Mouse (Mus musculus) right cerebral cortex, postnatal 14 days (tissue): Measurements from ENCODE around the gene Tex9.

Source experiments
- DNase-seq: peaks from one replicate; pipeline ENCODE4 v3.0.0; 2022

Gene Tex9

GRCm38 (mm10) chr9:72492194-72492565 is at the start of gene Tex9:
Gene Tex9, minus strand, starts transcription at chr9:72492212.
- no peak for DNase-seq

DNA sequence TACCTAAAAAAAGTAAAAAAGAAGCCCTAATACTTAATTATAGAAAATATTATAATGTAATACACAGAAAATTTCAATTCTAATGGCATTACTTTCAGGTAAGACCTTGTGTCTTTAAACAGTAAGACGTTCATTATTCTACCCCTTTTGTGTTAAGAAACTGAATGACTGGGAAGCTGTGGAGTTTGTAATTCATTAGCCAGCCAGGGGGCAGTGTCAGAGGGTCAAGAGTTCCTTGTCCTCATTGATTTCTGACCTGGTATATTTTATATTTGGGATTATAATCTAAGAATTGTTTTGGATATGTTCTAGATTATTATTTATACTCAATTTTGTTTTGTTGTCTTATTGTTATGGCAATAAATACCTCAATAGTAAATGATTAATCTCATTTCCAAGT is 45.1 kb upstream of the Tex9 start:
- DNase-seq = no peak

DNA sequence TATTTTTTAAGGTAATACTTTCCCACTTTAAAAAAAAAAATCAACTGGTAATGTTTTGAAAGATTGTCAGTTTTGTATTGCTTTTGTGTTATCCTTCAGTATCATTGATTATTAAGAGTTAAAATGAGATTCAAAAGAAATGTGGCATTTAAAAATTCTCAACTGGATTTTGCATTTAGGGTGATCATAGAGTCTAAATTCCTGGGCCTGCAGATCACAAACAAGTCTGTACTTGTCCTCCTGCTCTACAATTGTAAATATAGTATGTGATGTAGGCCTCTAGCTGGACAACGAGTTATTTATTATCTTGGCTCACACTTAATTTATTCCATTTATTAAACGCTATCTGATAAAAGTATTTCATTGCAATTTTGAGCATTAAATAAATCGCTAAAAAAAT is 43.4 kb upstream of the Tex9 start:
- DNase-seq = no peak

- no peak for DNase-seq
Measured at GRCm38 (mm10) chr9:72534985-72535384, 43.0 kb upstream of the Tex9 start.

GRCm38 (mm10) chr9:72533089-72533415 is 41.0 kb upstream of the Tex9 start:
- DNase-seq = no peak

- DNase-seq = peak; percentile 61
Measured at GRCm38 (mm10) chr9:72532381-72533088, 40.5 kb upstream of the Tex9 start.

DNA sequence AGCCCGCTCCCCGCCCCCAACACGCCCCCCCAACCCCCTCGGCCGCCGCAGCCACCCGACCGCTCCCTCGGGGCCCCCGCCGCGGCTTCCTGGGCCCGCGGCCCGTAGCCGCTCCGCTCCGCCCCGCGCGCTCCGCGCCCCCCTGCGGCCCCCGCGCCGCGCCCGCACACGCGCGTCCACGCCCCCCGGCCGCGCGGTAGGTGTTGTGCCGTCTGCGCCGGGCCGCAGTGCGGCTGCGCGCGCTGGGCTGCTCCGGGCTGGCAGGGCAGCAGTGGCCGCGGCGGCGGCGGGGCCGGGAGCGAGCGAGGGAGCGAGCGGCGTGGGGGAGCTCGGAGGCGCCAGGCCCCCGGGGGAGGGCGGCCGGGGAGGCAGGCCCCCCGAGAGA is 40.0 kb upstream of the Tex9 start, which contains the start of gene Rfx7:
TSS of gene Rfx7 (plus strand) at position 245 of the 385 bp plus-strand sequence.
- peak; percentile 80 for DNase-seq

DNA sequence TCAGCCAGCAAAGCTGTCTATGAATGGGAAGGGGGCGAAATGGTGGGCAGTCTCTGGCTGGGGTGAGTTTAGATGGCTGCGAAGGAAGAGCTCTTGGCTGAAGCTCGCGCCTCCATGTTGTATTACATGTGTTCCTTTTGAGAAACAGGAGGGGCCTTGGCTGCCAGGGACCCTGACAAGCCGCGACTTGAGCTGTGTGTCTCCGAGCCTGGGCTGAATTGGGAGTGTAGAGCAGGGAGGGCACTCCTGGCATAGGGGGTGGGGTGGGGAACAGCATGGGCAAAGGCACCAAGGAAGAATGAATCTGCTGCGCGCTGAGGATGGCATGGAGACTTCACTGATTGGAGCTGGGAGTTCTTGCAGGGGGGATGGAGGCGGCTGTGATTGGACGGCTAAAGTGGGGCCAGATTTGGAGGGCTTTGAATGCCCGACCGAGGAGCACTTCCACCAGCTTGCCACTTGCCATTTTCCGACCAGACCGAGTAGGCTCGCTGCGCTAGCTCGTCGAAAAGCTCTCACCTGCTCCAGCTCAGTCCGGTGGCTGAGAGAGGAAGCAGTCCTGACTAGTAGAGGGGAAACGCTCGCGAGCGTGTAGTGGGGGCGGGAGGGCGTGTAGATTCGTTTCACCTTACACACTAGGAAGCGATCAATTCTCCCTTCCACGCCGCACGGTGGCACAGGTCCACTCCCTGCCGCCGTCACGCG is 39.4 kb upstream of the Tex9 start:
- DNase-seq = peak; percentile 81

DNA sequence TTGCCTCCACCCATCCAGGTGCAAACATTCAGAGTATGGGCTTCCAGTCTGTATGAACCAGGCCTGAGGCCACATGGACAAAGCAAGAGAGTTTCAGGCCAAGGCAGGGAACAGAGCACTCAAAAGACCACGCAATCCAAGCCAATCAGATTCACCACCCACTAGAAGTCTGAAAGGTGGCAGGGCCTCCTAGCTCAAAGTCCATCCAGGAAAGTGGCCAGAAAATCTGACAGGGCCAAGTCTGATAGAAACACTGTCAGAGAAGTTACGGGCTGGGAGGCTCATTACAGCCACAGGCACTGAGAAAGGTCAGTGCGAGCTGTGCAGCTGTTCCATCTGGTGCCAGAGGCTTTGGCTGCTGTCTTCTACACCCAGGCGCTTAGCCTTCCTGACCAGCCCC is 38.8 kb upstream of the Tex9 start:
- no peak for DNase-seq

GRCm38 (mm10) chr9:72530237-72530636 is 38.2 kb upstream of the Tex9 start:
- DNase-seq = peak; percentile 87

DNA sequence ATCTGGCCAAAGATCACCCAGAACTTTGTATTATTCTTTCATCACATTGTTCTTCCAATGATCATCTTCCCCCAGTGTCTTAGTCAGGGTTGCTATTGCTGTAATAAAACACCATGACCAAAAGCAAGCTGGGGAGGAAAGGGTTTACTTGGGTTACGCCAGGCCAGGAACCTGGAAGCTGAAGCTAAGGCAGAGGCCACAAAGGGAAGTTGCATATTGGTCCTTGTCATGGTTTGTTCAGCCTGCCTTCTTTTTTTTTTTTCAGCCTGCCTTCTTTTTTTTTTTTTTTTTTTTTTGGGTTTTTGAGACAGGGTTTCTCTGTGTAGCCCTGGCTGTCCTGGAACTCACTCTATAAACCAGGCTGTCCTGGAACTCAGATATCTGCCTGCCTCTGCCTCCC is 34.1 kb upstream of the Tex9 start:
- DNase-seq = no peak

DNA sequence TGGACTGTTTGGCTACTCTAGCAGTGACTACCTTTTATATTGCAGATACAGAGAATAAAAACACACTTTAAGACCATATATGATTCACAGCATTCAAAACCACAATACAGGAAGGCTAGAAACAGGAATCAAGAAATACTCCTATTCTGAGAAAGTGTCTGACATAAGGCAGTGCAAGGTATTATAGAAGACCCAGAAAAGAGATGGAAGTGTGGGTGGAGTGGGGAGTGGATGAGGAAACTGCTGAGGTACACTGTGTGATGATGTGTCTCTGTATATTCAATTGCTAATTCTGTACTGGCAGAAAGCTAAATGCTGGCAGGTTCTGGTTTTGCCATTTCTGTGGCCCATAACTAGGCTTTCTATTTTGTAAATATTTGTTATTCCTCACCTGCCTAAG is 28.8 kb upstream of the Tex9 start:
- DNase-seq = no peak

DNA sequence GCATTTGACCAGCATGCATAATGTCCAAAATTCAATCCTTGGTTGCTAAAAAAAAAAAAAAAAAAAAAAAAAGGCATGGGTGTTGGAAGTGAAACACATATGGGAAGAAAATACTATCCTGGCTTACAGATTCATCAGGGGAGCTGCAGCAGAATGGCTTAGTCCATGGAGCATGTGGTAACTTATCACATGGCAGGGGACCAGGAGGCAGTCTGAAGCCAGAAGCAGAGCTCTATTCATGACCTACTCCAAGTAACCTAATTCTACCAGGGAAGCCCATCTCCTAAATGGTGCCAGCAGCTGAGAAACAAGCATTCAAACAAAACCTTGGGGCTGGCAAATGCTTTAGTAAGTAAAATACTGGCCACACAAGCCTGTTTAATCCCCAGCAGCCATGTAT is 27.2 kb upstream of the Tex9 start:
- no peak for DNase-seq

GRCm38 (mm10) chr9:72515366-72515765 is 23.4 kb upstream of the Tex9 start:
- no peak for DNase-seq

DNA sequence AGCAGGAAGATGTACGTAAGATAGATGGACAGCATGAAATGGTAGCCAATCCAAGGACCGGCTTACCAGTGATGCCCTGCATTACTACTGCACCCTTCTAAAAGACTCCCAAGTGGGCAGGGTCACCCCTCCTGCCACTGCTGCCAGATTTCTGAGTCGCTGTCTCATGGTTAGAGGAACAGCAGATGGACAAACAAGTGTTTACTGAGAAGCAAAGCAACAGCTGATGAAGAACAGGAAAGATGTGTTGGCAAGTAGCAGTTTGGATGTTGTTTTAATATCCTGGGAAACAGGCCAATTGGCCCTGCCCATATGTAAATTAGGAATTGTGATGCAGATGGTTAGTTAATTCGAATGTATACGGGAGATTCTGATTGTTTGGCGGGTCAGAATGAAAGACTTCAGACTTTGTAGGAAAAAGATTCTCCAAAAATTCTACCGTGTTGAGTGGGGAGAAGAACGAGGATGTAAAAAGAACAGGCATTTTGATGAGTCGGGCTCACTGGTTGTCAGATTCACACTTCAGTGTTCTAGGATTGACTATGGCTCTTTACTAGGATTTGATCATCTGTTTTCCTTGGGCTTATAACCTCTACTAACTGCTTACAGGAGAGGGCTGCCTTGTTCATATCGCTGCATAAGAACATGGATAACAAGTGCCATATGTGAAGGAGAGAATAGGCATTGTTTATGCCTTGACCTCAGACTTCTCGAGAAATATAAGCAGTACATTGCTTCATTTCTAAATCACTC is 20.4 kb upstream of the Tex9 start:
- no peak for DNase-seq

DNA sequence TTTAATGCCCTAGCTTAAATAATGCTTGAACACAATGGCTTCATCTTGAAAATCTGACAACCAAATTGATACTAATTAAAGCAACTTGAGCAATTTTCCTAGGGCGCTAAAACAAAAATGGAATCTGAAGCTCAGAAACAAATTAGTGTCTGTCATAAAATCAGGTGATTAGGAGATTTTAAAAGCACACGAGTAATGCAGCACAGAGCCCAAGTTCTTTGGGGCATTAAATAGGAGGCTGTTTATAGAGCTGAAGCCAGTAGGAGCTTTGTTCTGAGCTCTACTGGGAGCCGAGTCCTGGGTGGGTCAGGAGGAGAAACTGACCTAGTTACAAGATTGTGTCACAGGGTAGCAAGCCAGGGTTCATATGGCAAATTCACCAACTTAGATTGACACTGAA is 5.2 kb upstream of the Tex9 start:
- no peak for DNase-seq

GRCm38 (mm10) chr9:72496691-72497090 is 4.7 kb upstream of the Tex9 start:
- no peak for DNase-seq

DNA sequence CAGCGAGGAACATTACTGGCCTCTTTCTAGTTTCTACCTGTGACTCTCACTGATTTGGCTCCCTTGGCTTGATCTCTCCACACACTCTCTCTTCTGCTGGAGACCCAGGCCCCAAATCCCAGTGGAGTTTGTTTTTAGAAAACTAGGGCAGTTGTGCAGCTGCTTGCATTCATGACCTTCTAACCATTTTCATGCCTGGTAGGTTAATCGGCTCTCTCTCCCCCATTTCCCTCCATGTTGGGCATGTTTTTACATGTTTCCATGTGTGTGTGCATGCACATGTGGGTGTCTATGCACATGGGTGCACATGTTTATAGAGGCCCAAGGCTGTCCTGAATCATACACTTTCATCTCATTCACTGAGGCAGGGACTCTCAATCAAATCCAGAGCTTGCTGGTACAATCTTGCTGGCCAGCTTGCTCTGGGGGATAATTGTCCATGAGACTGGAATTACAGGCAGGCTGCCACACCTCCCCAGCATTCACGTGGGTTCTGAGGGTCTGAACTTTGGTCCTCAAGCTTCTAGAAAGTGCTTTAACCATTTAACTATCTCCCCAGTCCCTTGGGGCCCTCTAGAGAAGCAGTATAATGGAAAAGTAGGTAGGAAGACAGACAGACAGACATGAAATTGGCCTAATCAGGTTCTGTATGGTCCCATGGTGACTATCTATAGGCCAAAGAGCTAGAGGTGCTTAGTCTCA is 2.1 kb upstream of the Tex9 start:
- no peak for DNase-seq

GRCm38 (mm10) chr9:72493465-72493864 is 1.5 kb upstream of the Tex9 start:
- DNase-seq = no peak

GRCm38 (mm10) chr9:72491559-72492193 is 336 bp downstream of the Tex9 start:
- peak; percentile 90 for DNase-seq

DNA sequence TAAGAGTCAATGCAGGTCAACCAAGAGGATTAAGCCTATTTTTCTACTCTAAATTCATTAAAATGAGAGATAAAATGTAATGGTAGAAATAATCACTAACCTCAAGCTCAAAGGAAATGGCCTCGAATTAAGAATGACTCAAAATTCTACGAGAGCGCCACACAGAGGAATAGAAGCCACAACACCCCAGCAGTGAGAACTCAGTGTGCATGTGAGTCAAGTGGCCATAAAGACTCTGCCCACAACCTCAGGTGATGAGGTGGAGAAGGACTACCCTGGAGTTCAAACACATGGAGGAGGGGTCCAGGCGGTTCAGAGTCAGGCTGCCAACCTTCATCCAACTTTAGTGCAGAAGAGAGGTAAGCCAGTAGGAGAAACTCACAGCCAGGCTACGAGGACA is 2.9 kb downstream of the Tex9 start:
- no peak for DNase-seq

- DNase-seq = no peak
Measured at GRCm38 (mm10) chr9:72488523-72488922, 3.5 kb downstream of the Tex9 start.

DNA sequence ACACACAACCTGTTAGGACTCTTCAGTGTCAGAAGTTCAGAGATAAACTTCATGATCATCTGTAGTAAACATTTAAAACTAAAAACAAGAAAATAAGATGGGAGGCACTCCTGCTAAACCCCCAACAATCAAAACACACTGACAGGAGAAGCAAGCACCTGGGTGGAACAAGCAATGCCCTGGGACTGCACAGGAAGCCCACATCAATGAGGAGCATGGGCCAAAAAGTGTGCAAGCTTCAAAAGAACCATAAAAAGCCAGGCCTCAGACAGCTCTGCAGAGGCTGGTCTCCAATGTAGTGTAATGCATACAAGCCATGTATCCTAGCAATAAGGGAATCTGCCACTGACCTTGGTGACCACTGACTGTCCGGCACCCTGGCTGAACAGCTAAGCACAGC is 12.7 kb downstream of the Tex9 start:
- DNase-seq = no peak
